Mouse (Mus musculus) T-cell, adult 2 months (primary cell): ENCODE measurements around the gene Enpp7.

Source experiments
- DNase-seq: peaks from one replicate; pipeline ENCODE4 v3.0.0; 2022; ENCODE audit warnings: low spot score

The Enpp7 gene

DNA sequence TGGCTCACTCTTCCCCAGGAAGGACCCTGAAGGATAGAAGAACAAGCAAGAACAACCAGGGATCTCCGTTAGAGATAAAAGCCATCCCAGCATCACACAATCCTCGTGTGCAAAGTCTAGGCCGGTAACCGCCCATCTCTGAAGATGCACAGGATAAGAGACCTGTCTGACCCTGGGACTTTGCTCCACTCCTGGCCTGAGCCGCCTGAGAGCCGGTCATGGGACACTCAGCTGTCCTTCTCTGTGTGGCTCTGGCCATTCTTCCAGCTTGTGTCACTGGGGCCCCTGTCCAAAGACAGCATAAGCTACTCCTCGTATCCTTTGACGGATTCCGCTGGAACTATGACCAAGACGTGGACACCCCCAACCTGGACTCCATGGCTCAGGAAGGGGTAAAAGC is at the start of gene Enpp7:
TSS of gene Enpp7 (plus strand) at position 190 of the 400 bp plus-strand sequence.
- no peak for DNase-seq

DNA sequence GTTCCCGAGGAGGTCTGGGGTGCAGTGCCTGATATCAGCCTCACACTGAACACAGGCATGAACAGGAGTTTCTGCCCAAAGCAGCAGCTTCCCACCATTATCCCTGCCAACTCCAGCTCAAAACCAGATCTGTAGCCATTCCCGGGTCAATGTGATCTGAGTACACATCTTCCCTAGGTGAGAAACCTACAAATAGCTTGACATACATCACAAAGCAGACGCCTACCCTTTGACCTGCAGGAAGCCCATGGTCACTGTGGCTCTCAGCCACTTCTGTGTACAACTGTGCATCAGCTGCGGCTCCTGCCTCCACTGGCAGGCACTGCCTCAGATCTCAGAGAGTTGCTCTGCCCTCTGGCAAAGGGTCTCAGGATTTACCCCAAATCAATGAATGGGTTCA is 48.3 kb upstream of the Enpp7 start:
- no peak for DNase-seq

DNA sequence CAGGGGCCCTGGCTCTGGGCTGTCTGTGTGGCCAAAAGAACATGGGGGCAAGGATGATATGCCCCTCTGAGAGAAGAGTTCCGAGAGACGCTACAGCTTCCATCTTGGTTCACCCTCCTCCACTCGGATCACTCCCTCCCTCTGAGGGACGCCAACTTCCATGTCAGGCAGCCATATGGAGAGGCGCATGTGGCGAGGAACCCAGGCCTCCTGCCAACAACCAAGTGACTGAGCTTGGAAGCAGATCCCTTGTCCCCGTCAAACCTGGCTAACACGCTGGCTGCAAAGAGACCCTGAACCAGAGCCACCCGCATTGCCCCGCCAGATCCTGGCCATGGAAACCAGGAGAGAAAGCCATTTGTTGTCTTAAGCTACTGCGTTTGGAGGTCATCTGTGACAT is 47.4 kb upstream of the Enpp7 start:
- DNase-seq, result no peak

DNA sequence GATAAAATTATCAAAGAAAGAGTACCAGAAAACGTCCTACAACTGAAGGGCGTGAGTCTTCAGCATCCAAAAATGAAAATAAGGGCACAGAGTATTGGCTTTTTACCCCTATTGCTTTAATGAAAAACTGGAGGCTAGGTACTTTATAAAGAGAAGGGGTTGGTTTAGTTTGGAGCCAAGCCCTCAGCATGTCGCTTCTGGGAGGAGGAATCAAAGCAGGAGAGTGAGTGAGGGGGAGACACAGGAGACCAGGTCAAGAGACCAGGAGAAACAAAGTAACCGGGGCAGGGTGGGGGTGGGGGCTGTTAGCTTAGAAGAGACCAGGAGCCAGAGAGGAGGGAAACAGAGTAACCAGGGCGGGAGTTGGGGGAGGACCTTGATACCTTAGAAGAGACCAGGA is 46.7 kb upstream of the Enpp7 start:
- DNase-seq, result no peak

DNA sequence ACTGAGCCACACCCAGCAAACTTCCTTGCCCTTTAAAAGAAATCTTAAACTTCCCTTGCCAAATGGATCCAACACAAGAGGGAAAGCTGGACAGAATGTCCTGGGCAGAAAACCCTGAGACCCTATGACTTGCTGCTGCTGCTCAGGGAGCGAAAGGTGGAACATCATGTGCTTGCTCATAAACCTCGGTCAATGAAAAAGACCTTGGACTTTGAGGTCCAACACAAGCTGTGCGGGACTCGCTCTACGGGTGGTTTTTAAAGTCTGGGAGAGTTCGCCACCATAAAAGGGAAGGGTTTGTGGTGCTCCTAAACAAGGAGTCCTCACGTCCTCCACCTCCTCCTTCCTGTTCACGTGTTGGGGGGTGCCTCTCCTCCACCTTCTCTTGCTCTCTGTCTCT is 42.1 kb upstream of the Enpp7 start:
- DNase-seq, result no peak

DNA sequence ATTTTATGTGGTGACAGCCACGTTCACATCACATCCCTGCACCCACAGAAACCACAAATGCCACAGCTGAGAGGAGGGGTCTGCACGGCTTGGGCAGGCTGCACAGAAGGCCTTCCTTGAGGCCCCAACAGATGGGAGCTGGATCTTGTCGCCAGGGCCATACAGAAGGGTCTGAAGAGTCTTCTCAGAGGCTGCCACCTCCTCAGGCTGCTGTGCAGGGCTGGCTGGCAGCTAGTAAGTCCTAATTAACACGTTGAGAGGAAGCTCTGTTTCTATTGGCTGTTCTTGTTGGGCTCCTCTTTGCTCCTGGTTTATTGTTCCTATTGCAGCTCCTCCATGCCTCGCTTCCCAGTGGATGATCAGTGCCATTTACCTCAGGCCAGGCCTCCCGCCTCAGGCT is 33.0 kb upstream of the Enpp7 start:
- DNase-seq, result no peak

DNA sequence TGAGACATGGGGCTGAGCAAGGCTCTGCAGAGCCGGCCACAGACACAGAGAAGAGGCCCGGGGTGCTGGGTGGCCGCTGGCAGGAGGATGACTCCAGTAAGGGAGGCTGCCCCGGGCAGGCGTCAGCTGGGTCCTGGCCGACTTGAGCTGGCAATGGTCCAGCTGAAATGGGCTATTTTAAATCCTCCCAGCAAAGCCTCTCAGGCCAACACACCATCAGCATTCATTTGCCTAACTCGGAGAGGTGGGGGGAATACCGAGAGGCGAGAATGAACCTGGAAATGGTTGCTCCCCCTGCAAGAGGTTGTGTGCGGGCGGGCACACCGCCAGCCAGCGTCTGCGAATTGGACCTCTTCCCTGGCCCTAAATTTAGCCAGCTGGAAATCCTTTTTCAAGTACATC is 30.9 kb upstream of the Enpp7 start:
- no peak for DNase-seq

DNA sequence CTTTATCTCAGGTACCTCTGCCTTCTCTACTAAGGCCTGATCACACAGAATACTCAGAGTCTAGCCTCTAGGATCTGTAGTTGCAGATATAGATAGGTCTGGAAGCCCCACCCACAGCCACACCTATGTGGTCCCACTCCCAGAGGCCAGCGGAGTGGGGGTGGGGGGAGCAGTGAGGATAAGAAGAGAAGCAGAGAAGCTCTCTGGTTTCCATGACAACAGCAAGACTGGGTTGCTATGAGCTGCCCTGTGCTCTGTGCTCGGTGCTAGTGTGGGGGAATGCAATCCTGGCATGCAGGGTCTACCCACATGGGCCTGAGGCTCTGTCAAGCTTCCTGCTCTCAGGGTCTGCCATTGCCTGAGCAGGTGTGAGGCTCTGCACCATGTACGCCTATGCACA is 27.3 kb upstream of the Enpp7 start:
- no peak for DNase-seq

DNA sequence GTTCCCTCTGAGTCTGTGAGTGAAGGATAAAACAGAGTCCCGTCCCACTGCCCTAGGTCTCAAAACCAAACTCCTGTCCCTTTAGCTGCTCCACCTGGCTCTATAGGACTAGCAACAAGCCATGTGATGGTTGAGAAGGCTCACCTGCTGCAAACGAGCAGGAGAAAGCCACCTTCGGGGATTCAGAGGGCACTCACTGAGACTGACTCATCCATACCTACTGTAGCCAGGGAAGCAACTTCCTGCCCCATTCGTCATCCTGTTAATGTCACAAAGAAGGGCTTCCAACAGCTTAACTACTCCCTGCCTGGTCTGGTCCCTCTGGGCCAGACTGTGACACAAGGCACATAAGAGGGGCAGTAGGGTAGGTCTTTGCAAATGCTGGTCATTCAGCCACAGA is 25.5 kb upstream of the Enpp7 start:
- no peak for DNase-seq

DNA sequence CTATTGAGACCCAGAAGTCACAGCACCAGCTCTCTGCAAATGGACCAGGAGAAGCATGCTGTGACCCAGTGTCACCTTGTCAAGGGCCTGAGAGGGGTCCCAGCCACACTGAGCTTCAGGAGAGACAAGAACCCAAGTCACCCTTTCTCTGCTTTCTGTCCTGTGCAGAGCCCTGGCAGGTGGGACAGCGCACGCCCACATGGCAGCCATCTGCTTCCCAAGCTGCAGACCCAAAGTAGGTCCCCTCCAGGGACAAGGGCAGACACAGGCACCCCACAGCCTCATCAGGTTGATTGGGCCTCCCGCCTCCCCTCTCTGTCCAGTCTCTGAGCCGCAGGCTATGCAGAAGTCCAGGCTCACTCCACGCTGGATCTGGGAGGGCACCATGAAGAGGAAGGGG is 24.1 kb upstream of the Enpp7 start:
- no peak for DNase-seq

DNA sequence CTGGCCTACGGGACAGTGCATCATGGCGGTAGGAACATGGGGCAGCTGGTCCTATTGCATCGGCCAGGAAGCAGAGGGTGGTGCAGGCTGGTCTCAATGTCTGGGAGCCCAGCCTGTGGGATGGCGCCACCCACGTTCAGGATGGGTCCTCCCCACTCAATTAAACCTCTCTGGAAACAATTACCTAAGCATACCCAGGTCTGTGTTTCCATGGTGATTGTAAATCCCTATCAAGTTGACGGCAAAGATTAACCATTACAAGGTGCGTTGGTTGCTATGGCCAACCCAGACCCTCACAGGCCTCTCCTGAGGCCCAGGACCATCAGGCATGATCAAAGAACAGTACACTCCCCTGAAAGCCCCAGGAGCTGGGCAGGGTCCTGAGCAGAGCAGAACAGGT is 22.9 kb upstream of the Enpp7 start:
- no peak for DNase-seq

DNA sequence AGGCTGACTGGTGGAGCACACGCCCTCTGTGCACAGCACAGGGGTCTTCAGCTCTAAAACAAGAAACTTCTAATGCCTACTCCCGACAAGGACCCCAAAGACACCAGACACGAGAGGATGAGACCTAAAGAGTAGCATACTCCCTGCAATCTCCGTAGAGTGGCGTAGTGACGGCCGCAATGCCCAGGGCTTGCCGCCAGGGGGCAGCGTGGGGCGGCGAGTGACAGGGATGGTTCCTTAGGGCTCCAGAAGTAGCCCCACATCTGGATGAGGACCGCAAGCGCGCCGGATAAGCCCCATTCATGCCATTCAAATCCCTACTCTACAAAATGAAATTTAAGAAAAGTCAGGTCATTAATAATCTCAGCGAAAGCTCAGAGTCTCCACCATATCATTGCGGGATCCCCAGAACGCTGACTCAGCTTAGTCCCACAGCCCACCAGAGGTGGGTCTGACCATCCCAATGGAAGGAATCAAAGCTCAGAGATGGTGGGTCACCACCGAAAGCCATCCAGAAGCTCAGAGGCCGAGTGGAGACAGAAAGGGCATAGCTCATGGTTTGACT is 16.4 kb upstream of the Enpp7 start:
- peak; percentile 22 for DNase-seq

DNA sequence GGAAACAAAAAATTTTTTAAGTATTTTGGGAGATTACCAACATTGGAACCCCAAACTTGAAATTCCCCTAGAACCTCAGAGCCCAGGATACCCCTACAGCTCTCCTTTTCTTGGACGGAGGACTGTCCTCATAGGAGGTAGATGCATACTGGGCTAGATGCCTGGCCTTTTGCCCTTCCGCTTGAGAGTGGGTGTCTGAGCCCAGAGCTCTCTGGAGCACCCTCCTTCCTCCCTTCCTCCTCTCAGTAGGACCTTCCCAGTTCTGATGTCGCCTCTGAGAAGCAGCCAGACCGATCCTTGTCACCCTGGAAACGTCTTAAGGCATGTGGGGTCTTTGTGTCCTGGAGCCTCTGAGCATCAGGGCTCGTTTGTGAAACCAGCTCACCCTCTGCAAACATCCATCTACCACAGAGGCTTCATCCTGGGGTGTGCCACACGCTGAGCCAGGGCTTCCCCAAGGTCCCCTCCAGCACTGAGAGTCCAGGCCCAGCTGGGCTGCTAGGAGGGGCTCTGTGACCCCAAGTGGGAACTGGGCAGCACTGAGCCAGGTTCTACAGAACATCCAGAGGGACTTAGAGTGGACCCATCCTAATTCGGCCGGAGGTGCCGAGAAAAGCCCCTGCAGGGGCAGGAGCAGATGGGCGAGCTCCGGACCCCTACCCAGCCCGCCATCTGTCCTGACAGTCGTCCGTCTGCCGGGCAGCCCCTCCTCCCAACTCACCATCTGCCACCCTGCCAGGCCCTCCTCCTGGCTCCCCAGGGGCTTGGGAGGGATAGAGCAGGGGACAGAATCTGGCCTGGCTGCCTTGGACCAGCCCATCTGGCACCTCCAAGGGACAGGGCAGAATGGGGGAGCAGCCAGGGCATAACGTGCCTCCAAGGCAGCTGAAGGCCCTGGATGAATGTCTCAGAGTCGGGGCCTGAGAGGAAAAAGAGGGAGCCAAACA is 15.3 kb upstream of the Enpp7 start:
- DNase-seq, result no peak

DNA sequence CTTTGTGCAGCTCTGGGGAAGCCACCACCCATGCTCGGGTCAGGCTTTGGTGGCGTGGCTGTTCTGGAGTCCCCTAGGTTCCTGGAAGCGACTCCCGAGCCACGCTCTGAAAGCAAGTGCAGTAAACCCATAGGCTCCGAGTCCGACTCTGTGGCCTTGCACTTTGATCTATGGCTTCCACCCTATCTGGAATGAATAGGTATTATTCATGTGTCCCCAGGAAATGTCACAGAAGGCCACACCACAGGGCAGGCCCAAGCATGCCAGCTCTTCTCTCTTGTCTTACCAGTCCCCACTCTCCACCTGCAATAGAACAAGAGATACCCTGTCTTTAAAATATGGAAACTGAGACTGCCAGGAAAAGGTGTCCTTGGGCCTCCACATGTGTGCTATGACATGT is 13.6 kb upstream of the Enpp7 start:
- DNase-seq, result no peak

DNA sequence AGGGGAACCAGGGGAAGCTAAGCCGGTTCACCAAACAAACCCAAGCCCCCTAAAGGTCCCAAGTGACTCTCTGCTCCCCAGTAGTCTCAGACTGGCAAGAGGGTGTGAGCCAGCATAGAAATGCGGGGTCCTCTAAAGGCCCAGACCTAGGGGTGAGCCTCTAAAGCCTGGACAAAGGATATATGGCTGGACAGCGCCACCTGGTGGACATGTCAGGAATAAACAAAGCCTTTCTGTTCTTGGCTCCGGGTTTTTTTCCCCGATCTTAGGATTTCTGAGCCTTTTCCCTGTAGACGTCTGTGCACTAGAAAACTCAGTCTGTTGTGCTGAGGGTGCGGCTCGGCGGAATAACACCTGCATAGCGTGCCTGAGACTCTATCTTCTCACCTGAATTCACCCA is 12.6 kb upstream of the Enpp7 start:
- peak; percentile 32 for DNase-seq

DNA sequence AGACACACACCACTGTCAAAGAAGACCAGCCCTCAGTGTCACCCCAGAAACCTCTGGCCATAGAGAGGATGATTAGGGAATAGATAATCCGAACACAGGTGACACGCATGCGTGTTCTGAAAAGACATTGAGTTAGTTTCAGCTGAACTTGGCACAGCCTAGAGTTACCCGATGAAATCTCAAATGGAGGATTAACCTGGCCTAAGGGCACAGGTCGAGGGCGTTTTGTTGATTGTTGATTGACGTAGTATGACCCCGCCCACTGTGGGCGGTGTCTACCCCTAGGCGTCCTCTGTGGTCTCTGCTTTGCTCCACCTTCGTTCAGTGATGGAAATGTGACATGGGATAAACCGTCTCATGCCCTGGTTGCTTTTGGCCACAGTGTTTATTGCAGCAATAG is 12.1 kb upstream of the Enpp7 start:
- peak; percentile 65 for DNase-seq

DNA sequence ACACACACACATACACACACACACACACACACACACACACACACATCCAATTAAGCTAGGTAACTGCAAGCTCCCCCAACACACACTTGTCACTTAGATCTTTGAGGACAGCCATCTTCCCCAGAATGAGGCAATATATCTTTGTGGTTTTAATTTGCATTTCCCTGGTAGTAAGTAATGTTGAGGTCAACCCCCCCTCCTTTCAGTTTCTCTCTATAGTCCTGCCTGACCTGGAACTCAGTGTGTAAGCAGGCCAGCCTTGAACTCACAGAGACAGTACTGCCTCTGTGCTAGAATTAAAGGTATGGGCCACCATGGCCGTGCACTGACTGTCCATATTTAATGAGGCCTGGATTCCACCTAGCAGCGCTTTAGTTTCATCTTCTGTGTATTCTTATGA is 7.6 kb upstream of the Enpp7 start:
- DNase-seq, result peak; percentile 19

DNA sequence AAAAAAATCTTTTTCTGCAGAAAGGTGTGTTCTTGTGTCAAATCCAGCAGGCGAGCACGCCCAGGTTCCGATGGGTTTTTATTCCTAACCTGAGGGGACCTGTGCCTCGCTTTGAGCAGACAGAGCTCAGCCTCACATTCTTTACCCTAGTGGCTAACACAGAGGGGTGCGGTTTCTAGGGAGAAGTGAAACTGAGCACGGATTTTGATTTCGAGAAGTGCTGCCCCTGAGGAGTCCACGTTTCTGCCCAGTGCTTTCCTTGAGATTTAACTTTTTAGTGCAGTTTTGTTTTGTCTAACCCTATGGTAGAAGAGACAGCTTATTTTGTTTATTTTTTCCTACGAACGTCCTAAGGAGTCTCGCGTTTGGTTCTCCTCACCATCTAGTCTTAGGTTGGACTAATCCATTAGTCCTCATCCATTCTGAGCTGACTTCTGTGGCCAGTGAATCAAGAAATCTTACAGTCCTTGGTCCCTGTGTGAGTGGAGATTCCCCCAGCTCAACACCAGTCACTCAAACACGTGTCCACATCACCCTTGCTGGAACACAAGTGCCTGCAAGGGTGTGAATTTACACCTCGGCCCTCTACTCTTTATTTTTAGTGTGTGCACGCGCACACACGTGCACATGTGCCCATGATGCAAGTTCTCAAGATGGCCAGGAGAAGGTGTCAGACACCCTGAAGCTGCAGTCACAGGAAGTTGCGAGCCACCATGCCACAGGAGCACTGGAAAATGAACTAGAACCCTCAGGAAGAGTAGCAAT is 6.8 kb upstream of the Enpp7 start:
- peak; percentile 27 for DNase-seq

DNA sequence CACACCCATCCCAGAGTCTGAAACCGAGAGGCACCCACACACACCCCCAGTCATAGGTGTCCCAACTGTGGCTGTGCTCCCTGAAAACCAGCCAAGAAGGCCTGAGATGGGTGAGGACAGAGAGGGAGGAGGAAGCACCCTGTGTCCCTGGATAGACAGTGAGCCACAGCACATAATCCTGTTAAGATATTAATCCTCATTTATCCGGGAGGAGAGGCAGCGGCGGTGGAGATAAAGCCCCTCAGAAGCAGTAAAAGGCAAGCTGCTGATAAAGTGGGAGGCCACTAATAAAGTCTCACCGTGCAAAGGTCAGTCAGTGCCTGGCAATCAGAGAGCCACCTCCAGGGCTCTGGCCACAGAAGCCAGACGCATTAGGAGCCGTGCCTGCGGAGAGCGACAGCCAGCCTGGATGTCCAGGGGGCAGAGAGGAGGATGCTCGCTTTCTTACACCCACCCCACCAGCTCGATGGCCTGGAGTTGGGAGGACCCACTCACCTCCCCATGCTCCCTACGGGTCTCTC is 5.3 kb upstream of the Enpp7 start:
- DNase-seq, result no peak

DNA sequence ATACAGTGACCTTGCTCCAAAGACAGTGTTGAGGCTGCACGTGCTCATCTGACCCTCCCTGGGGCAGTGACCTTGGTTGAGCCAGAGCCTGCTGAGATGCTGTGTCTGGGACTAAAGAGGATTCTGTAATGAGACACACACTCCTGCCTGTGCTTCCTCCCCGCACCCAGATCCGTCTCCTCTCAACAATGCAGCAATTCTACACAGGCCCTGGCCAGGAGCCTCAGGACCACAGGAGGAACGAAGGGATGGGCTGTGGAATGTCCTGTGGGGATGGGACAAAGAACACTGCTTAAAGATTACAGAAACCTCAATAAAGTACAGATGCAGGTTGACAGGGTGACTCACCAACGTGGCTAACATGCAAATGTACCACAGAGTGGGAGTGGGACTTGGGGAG is 2.4 kb upstream of the Enpp7 start:
- no peak for DNase-seq

DNA sequence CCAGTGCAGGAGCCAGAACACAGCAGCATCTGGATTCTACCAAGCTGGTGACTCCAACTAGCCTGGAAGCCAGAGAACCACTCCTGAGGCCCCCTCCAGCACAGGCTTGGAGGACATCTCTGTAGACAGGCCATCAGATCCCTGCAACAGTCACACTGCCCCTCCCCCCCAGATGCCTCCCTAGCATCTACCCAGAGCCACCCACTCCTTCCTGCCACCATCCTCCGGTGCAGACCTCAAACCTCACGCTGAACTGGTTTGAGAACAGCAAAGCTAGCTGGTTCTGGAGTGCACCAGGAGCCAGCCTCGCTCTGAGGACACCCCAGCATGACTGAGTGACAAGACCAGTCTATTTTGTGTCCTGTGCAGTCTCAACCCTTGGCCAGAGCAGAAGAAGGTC is 4.8 kb downstream of the Enpp7 start:
- DNase-seq, result peak; percentile 82

DNA sequence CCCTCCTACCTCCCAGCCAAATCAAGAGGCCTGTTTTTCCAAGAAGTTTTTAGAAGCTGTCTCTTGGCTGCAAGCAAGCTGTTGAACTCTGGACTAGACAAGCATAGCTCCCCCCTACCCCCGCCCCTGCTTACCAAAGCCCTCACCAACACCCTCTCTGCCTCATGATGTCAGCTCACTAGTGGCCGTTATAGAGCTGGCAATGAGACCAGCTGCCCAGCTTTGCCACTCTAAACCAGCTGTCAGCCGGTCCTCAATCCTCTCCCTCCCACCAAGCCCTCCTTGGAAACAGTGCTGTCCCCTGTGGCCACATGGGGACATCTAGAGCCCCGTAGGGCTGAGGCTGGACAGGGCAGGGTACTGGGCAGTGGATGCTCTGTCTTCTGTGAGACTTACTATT is 7.5 kb downstream of the Enpp7 start:
- DNase-seq, result no peak

DNA sequence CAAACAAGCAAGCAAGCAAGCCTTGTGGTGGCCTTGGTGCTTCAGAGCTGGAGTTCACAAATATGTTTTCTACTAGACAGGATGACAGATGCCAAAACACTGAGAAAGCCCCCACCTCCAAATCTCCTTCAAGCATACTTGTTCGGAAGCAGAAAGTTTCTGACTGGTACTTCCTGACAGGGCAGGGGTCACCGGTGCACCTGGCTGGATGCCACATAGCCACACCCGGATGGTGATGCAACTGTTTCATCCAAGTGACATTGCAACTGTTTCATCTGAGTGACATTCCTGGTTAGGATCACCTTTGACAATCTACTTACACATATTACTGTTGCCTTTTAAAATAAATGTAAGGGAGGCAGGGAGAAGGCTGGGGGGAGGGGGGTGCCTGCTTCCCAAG is 9.2 kb downstream of the Enpp7 start:
- no peak for DNase-seq
